Mouse (Mus musculus): ENCODE measurements at regions not wholly inside any gene's neighbourhood (a gene's known extent, or its start where the extent isn't known, plus 50 kb on each side); places are given as distances from the start of the nearest gene placed in this dataset.

DNA sequence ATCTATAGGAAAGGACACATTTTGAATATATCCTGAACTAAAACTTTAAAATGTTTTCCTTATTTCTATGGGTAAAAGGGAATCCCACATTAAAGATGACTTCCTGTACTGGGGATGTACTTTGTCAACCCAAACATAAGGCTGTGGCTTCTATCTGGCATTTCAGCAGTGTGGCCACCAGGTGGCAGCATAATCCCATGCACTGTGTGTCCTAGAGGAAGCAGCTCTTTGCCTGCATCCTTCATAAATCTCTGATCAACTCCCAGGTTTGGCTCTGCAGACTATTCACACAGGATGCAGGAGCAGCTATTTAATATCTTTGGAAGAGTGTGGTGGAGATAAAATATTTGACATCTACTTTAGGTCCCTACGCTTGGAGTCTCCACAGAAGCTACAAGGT lies 59.1 kb downstream of the Bmp15 start:
- in situ Hi-C loops (cut with MboI, MseI), result loop anchor here (25.0 kb wide), 1 partner anchor 651 kb away; no protein-coding TSS in a partner anchor

DNA sequence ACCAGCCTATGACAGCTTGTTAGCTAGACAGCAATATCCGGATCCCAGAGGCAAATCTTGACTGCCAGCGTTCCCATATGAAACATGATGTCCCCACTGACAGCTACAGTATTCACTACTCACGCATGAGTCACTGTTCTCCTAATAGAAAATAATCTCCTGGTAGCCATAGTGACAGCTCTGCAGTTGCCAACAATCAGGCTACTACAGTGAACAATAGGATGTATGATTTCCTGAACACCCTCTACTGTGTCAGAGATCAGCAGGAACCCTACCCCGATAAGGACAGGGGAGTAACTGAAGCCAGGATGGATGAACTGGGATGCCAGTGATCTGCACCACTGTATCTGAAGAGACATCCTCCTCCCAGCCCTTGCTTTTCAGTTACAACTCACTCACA lies 62.0 kb downstream of the Bmp15 start:
- in situ Hi-C loops (cut with MboI, MseI), result loop anchor here (25.0 kb wide), 1 partner anchor 654 kb away; no protein-coding TSS in a partner anchor

DNA sequence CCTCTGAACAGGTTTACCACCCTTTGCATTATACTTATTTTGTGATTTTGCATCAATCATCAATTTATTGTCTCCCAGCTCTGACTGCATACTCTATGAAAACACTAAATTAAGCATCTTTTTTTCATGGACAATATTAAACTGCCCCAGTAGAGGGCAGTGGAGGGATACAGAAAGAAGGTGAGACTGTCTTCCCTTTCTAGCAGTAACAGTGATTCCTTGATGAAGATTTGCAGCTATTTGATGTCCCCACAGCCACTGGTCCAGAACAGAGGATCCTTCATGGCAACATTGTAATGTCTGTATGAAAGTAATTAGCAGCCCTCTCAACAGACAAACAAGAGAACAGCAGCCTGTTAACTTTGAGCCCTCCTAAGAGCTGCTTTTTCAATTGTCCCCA lies 66.5 kb downstream of the Bmp15 start:
- in situ Hi-C loops (cut with MboI, MseI), result loop anchor here (25.0 kb wide), 1 partner anchor 658 kb away; no protein-coding TSS in a partner anchor

DNA sequence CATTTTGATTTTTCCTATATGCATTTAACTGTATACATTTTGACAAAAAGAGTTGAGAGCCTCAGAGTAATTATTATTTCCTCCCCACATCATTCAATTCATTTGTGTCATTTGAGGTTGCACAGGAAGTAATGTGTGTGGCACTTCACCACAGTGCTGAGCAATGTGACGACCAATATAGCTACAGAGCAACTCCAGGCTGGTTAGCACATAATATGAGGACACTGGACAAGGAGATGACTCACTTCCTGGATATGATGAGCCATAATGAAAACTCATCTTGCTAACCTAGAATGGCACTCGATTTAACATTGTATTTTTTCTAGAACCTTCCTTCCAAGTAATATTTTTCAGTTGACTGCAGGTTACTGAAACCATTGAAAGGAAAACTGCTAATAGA lies 67.6 kb downstream of the Bmp15 start:
- in situ Hi-C loops (cut with MboI, MseI), result loop anchor here (25.0 kb wide), 1 partner anchor 659 kb away; no protein-coding TSS in a partner anchor

Measured in regulatory T cell (primary cell).